Mouse (Mus musculus): Measurements from ENCODE around the gene Fabp6.

GRCm38 (mm10) chr11:43548148-43548547, 53.2 kb downstream of the Fabp6 start:
- TF ChIP-seq CTCF (IDR thresholded peaks at IDR 0.05; ENCODE audit: low read depth, low read length): no peak
- TF ChIP-seq GATA1 (IDR thresholded peaks at IDR 0.05; ENCODE audit: borderline replicate concordance, low read length): no peak
- no peak for TF ChIP-seq TAL1 (conservative IDR thresholded peaks at IDR 0.05; ENCODE audit: low read depth, low read length)

All from G1E (cell line).